Mouse (Mus musculus) megakaryocyte, embryonic 14.5 days (primary cell): ENCODE results near the gene Lpcat2.

Experiments
- FLI1 ChIP-seq: IDR thresholded peaks from 2 replicates; pipeline ENCODE4 v1.6.1; 2012; ENCODE audit warnings: low read length, inconsistent platforms, mixed read lengths
- GATA1 ChIP-seq: IDR thresholded peaks from 3 replicates; pipeline ENCODE4 v1.6.1; 2012; ENCODE audit warnings: mixed read lengths, low read length, inconsistent platforms, borderline replicate concordance

DNA sequence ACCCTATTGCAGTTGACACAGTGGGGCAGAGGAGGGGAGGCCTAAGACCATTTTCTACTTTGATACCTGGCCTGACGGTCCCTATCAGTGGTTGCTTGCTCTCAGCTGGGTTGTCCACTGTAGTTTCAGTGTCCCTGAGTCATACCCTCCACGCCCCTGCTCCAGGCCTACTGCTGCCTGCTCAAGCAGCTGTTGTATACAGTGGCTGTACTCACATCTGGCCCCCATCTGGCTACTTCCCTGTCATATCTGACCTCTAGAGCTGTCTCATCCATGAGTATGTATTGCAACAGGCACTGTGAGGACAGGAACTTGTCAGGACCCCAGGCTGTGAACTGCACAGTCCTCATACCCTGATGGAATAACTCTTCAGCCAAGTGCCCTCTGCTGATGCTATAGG is 42.4 kb upstream of the Lpcat2 start:
- TF ChIP-seq GATA1 (no peak), FLI1 (no peak)
